Mouse (Mus musculus): ENCODE measurements around the gene Dpp6.

DNA sequence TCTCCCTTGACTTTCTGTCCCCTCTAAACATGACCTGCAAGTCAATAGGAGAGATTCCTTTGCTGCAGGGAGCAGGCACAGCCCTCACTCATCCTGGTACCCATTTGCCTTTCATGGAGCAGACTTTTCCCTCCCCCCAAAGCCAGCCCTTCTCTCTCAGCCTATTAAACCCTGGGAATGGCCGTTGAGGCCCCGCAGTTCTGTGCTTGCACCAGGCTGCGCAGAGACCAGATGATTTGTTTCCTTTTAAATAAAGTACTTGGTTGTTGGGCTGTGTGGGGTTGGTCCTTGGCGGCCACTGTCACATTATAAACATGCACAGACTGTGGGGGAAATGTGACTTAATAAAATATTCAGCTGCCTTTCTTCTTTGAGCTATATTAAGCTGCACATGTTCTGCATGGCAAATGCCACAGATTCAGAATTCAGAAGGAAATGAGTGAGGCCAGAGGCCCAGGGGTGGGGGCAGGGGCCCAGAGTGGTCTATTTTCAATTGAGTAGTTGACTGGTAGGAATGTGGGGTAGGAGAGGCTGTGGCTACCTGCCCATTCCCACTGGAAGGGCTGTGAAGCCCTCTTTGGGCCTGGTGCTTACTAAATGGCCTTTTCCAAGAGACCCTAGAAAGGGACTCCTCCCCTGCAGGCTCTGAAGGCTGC is 489.6 kb downstream of the Dpp6 start:
- TF ChIP-seq CTCF (IDR thresholded peaks at IDR 0.05) (no peak), POLR2A (IDR thresholded peaks at IDR 0.05; ENCODE audit: insufficient read depth, low read depth, low read length) (no peak), EP300 (IDR thresholded peaks at IDR 0.05; ENCODE audit: insufficient read depth, low read depth, low read length) (no peak)
